Mouse (Mus musculus): ENCODE results near the gene Nr1h2. TPM values are rescaled to one million over a fixed set of nuclear protein-coding genes. Genes with fewer than 3 reads are reported as not detected.

Nr1h2 gene
- polyA plus RNA-seq, 1 experiment from 2014 or later = 69.8 TPM

GRCm38 (mm10) chr7:44523056-44523455 is 30.7 kb downstream of the Nr1h2 start:
- Histone ChIP-seq H3K9me3 (ENCODE audit: control insufficient read depth, low read length) (no peaks in the 10 kb centered on the region), H3K4me1 (ENCODE audit: control insufficient read depth, insufficient read depth, low read length) (peaks cover 5% of the 10 kb centered on the region; the same call in 1 of the 2 replicates), H3K36me3 (ENCODE audit: control insufficient read depth, insufficient read depth, low read length) (no peaks in the 10 kb centered on the region), H3K9ac (ENCODE audit: low read depth, low read length) (no peak overlapping the region), H3K27me3 (ENCODE audit: control insufficient read depth, insufficient read depth, low read length) (peaks cover 29% of the 10 kb centered on the region), H3K4me2 (replicated peaks; ENCODE audit: low read depth, low read length) (no peak overlapping the region), H3K27ac (ENCODE audit: low read depth, low read length) (no peak overlapping the region), H3K4me3 (ENCODE audit: low read length) (no peak overlapping the region)
- 82% methylated on average over 2 of the region's 2 CpGs for WGBS
- ATAC-seq (ENCODE audit: low FRiP score, low TSS enrichment) = no peak

- H3K9ac ChIP-seq (ENCODE audit: low read depth, low read length) = no peak overlapping the region
Observed at GRCm38 (mm10) chr7:44521710-44522109, 32.0 kb downstream of the Nr1h2 start.

GRCm38 (mm10) chr7:44520990-44521389 is 32.8 kb downstream of the Nr1h2 start:
- Histone ChIP-seq H3K4me2 (replicated peaks; ENCODE audit: low read depth, low read length) (no peak overlapping the region), H3K4me1 (ENCODE audit: control insufficient read depth, insufficient read depth, low read length) (no peaks in the 10 kb centered on the region; the same call in 1 of the 2 replicates), H3K36me3 (ENCODE audit: control insufficient read depth, insufficient read depth, low read length) (no peaks in the 10 kb centered on the region), H3K9me3 (ENCODE audit: control insufficient read depth, low read length) (no peaks in the 10 kb centered on the region), H3K9ac (ENCODE audit: low read depth, low read length) (no peak overlapping the region), H3K27ac (ENCODE audit: low read depth, low read length) (no peak overlapping the region), H3K4me3 (ENCODE audit: low read length) (no peak overlapping the region), H3K27me3 (ENCODE audit: control insufficient read depth, insufficient read depth, low read length) (peaks cover 25% of the 10 kb centered on the region)
- 73% methylated on average over 3 of the region's 3 CpGs for WGBS
- no peak for ATAC-seq (ENCODE audit: low FRiP score, low TSS enrichment)

More at GRCm38 (mm10) chr7:44521710-44522109, 32.0 kb downstream of the Nr1h2 start:
- Histone ChIP-seq H3K9me3 (ENCODE audit: control insufficient read depth, low read length) (no peaks in the 10 kb centered on the region), H3K27me3 (ENCODE audit: control insufficient read depth, insufficient read depth, low read length) (peaks cover 25% of the 10 kb centered on the region), H3K4me2 (replicated peaks; ENCODE audit: low read depth, low read length) (peak overlapping the region; percentile 31), H3K36me3 (ENCODE audit: control insufficient read depth, insufficient read depth, low read length) (no peaks in the 10 kb centered on the region), H3K4me1 (ENCODE audit: control insufficient read depth, insufficient read depth, low read length) (no peaks in the 10 kb centered on the region; the same call in 1 of the 2 replicates), H3K27ac (ENCODE audit: low read depth, low read length) (no peak overlapping the region), H3K4me3 (ENCODE audit: low read length) (no peak overlapping the region)
- no peak for ATAC-seq (ENCODE audit: low FRiP score, low TSS enrichment)
- 3% methylated on average over 20 of the region's 20 CpGs for WGBS

- Histone ChIP-seq H3K4me3 (ENCODE audit: low read length) (no peak overlapping the region), H3K9ac (ENCODE audit: low read depth, low read length) (no peak overlapping the region), H3K4me1 (ENCODE audit: control insufficient read depth, insufficient read depth, low read length) (no peaks in the 10 kb centered on the region), H3K27me3 (ENCODE audit: control insufficient read depth, insufficient read depth, low read length) (peaks cover 21% of the 10 kb centered on the region), H3K36me3 (ENCODE audit: control insufficient read depth, insufficient read depth, low read length) (no peaks in the 10 kb centered on the region), H3K27ac (ENCODE audit: low read depth, low read length) (no peak overlapping the region), H3K9me3 (ENCODE audit: control insufficient read depth, low read length) (no peaks in the 10 kb centered on the region), H3K4me2 (replicated peaks; ENCODE audit: low read depth, low read length) (no peak overlapping the region)
- 69% methylated on average over 9 of the region's 9 CpGs for WGBS
- ATAC-seq (ENCODE audit: low FRiP score, low TSS enrichment) = no peak
Observed at GRCm38 (mm10) chr7:44519240-44519913, 34.4 kb downstream of the Nr1h2 start.

- H3K36me3 ChIP-seq (ENCODE audit: control insufficient read depth, insufficient read depth, low read length) = no peaks in the 10 kb centered on the region
- no peak for ATAC-seq (ENCODE audit: low FRiP score, low TSS enrichment)
Observed at GRCm38 (mm10) chr7:44507491-44507890, 46.3 kb downstream of the Nr1h2 start.

GRCm38 (mm10) chr7:44501563-44502115 is 52.1 kb downstream of the Nr1h2 start:
- Histone ChIP-seq H3K27me3 (ENCODE audit: control insufficient read depth, insufficient read depth, low read length) (no peaks in the 10 kb centered on the region), H3K4me1 (ENCODE audit: control insufficient read depth, insufficient read depth, low read length) (no peaks in the 10 kb centered on the region; the same call in 1 of the 2 replicates), H3K36me3 (ENCODE audit: control insufficient read depth, insufficient read depth, low read length) (no peaks in the 10 kb centered on the region), H3K27ac (ENCODE audit: low read depth, low read length) (no peak overlapping the region), H3K4me2 (replicated peaks; ENCODE audit: low read depth, low read length) (no peak overlapping the region), H3K4me3 (ENCODE audit: low read length) (no peak overlapping the region), H3K9ac (ENCODE audit: low read depth, low read length) (no peak overlapping the region), H3K9me3 (ENCODE audit: control insufficient read depth, low read length) (no peaks in the 10 kb centered on the region)
- ATAC-seq (ENCODE audit: low FRiP score, low TSS enrichment) = no peak; the same call in 1 of the 2 replicates
- WGBS = 46% methylated on average over 5 of the region's 5 CpGs

More at GRCm38 (mm10) chr7:44507491-44507890, 46.3 kb downstream of the Nr1h2 start:
- H3K9me3 ChIP-seq (ENCODE audit: control insufficient read depth, low read length) = 0 out of 2 replicates have a peak, but pooled peaks cover under 1% of the 10 kb centered on the region
- no peak overlapping the region for H3K9ac ChIP-seq (ENCODE audit: low read depth, low read length)
- no peak overlapping the region for H3K4me2 ChIP-seq (replicated peaks; ENCODE audit: low read depth, low read length)
- H3K4me3 ChIP-seq (ENCODE audit: low read length) = no peak overlapping the region
- H3K4me1 ChIP-seq (ENCODE audit: control insufficient read depth, insufficient read depth, low read length) = no peaks in the 10 kb centered on the region
- H3K27me3 ChIP-seq (ENCODE audit: control insufficient read depth, insufficient read depth, low read length) = no peaks in the 10 kb centered on the region; the same call in 1 of the 2 replicates
- H3K27ac ChIP-seq (ENCODE audit: low read depth, low read length) = no peak overlapping the region

GRCm38 (mm10) chr7:44500046-44500445 is 53.7 kb downstream of the Nr1h2 start:
- no peaks in the 10 kb centered on the region for H3K9me3 ChIP-seq (ENCODE audit: control insufficient read depth, low read length)
- no peaks in the 10 kb centered on the region for H3K27me3 ChIP-seq (ENCODE audit: control insufficient read depth, insufficient read depth, low read length)
- WGBS = 58% methylated on average over 20 of the region's 20 CpGs
- H3K9ac ChIP-seq (ENCODE audit: low read depth, low read length) = no peak overlapping the region
- no peak for ATAC-seq (ENCODE audit: low FRiP score, low TSS enrichment)
- no peak overlapping the region for H3K27ac ChIP-seq (ENCODE audit: low read depth, low read length)
- H3K4me1 ChIP-seq (ENCODE audit: control insufficient read depth, insufficient read depth, low read length) = peaks cover 5% of the 10 kb centered on the region; the same call in 1 of the 2 replicates
- H3K4me2 ChIP-seq (replicated peaks; ENCODE audit: low read depth, low read length) = no peak overlapping the region
- no peaks in the 10 kb centered on the region for H3K36me3 ChIP-seq (ENCODE audit: control insufficient read depth, insufficient read depth, low read length)
- no peak overlapping the region for H3K4me3 ChIP-seq (ENCODE audit: low read length)

Small RNAs within 50 kb of the gene (microRNA-seq; reads per million reads assigned to microRNA genes)
- gene Mir7053 = not detected

Other genes with a start within 250 kb of the Nr1h2 start
- gene Clec11a, start 247.0 kb downstream of the Nr1h2 start, polyA plus RNA-seq (2014; fragmentation: Nextera tagmentation; extraction: Ambion mirVana) = 3.4 TPM in 2 replicates
- gene Shank1, start 243.7 kb downstream of the Nr1h2 start, polyA plus RNA-seq (2014; fragmentation: Nextera tagmentation; extraction: Ambion mirVana) = 1.3 and 1.9 TPM in 2 replicates
- gene Syt3, start 169.8 kb downstream of the Nr1h2 start, polyA plus RNA-seq (2014; fragmentation: Nextera tagmentation; extraction: Ambion mirVana) = 1.4 and 2.3 TPM in 2 replicates
- gene 1700008O03Rik, start 168.1 kb downstream of the Nr1h2 start, polyA plus RNA-seq (2014; fragmentation: Nextera tagmentation; extraction: Ambion mirVana) = 1.0 and 1.5 TPM in 2 replicates
- gene Lrrc4b, start 124.9 kb downstream of the Nr1h2 start, polyA plus RNA-seq (2014; fragmentation: Nextera tagmentation; extraction: Ambion mirVana) = 0.50 and 0.70 TPM in 2 replicates
- gene Aspdh, start 88.6 kb downstream of the Nr1h2 start, polyA plus RNA-seq (2014; fragmentation: Nextera tagmentation; extraction: Ambion mirVana) = 0.88 and 1.6 TPM in 2 replicates
- gene Josd2, start 86.0 kb downstream of the Nr1h2 start, polyA plus RNA-seq (2014; fragmentation: Nextera tagmentation; extraction: Ambion mirVana) = 64.9 and 78.9 TPM in 2 replicates
- 122 and 138 TPM in 2 replicates for gene Emc10, start 57.4 kb downstream of the Nr1h2 start, polyA plus RNA-seq (2014; fragmentation: Nextera tagmentation; extraction: Ambion mirVana)
- 13.2 and 16.6 TPM in 2 replicates for gene Fam71e1, start 57.4 kb downstream of the Nr1h2 start, polyA plus RNA-seq (2014; fragmentation: Nextera tagmentation; extraction: Ambion mirVana)
- 0.06 and 0.18 TPM in 2 replicates for gene Mybpc2, start 29.3 kb downstream of the Nr1h2 start, polyA plus RNA-seq (2014; fragmentation: Nextera tagmentation; extraction: Ambion mirVana)
- not detected in 2 replicates for gene Spib, start 21.9 kb downstream of the Nr1h2 start, polyA plus RNA-seq (2014; fragmentation: Nextera tagmentation; extraction: Ambion mirVana)
- 51.6 and 69.5 TPM in 2 replicates for gene Pold1, start 5.1 kb downstream of the Nr1h2 start, polyA plus RNA-seq (2014; fragmentation: Nextera tagmentation; extraction: Ambion mirVana)
- 5.0 and 7.0 TPM in 2 replicates for gene Napsa, start 18.4 kb upstream of the Nr1h2 start, polyA plus RNA-seq (2014; fragmentation: Nextera tagmentation; extraction: Ambion mirVana)
- 0.18 and 0.26 TPM in 2 replicates for gene Kcnc3, start 36.7 kb upstream of the Nr1h2 start, polyA plus RNA-seq (2014; fragmentation: Nextera tagmentation; extraction: Ambion mirVana)
- 1.3 and 1.8 TPM in 2 replicates for gene Myh14, start 116.9 kb upstream of the Nr1h2 start, polyA plus RNA-seq (2014; fragmentation: Nextera tagmentation; extraction: Ambion mirVana)
- gene Izumo2, start 154.8 kb upstream of the Nr1h2 start, polyA plus RNA-seq (2014; fragmentation: Nextera tagmentation; extraction: Ambion mirVana) = not detected in 2 replicates
- gene Vrk3, start 194.5 kb upstream of the Nr1h2 start, polyA plus RNA-seq (2014; fragmentation: Nextera tagmentation; extraction: Ambion mirVana) = 35.2 and 43.4 TPM in 2 replicates
- 2.5 and 3.1 TPM in 2 replicates for gene Zfp473, start 197.1 kb upstream of the Nr1h2 start, polyA plus RNA-seq (2014; fragmentation: Nextera tagmentation; extraction: Ambion mirVana)

Measured in kidney, embryonic 14.5 days (tissue).